Mouse (Mus musculus): ENCODE data around the gene Zfp36. TPM values are rescaled to one million over a fixed set of nuclear protein-coding genes. Genes with fewer than 3 reads are reported as not detected.

The Zfp36 gene
- polyA plus RNA-seq, 1 experiment from 2014 or later, result 37.3 TPM

DNA sequence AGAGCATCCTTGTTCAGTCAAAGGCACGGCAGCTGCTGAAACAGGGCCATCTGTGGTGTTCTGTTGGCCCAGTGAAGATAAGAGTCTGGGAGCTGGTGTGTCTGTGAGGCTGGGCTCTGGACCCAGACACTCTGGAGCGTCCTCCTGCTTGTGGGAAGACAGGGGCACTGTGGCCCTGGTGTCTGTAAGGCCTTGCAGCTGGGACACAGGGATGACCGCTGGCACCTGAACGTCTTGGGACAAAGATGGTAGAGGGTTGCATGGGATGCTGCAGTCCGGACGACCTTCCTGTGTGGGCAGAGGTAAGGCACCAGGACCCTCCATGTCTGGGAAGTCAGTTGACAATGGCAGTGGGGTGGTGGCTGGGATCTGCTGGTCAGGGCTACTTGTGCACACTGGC, 19.8 kb downstream of the Zfp36 start:
- Histone ChIP-seq H3K4me3 (ENCODE audit: low read length) (no peak overlapping the region), H3K36me3 (ENCODE audit: control insufficient read depth, insufficient read depth, low read length) (peaks cover 26% of the 10 kb centered on the region), H3K9me3 (ENCODE audit: control insufficient read depth, low read length) (no peaks in the 10 kb centered on the region), H3K4me1 (ENCODE audit: control insufficient read depth, insufficient read depth, low read length) (peaks cover 24% of the 10 kb centered on the region), H3K4me2 (ENCODE audit: low read depth, low read length) (no peak overlapping the region), H3K27ac (ENCODE audit: low read length) (no peak overlapping the region), H3K27me3 (replicated peaks; ENCODE audit: control insufficient read depth, insufficient read depth, low read length) (no peaks in the 10 kb centered on the region), H3K9ac (ENCODE audit: low read depth, low read length) (no peak overlapping the region)
- no peak for ATAC-seq
- 96% methylated on average over 6 of the region's 6 CpGs for WGBS

DNA sequence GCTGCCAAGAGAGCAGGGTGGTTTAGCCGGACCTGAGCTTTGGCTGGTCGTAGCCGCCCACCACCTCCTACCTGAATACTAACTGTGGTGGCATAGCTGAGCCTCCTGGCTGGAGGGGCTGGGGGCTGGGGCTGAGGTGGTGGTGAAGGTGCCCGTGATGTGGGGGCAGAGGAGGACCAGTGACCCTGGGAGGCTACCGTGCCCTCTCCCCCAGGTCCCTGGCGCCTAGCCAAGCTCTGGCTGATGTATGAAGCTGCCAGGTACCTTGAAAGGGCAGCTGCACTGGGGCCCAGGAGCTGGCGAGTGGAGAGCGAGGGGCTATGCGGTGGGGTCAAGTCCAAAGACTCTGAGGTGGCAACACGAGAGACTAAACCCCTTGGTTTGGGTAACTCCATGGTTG, 20.2 kb downstream of the Zfp36 start:
- Histone ChIP-seq H3K4me2 (ENCODE audit: low read depth, low read length) (no peak overlapping the region), H3K4me3 (ENCODE audit: low read length) (no peak overlapping the region), H3K27ac (ENCODE audit: low read length) (no peak overlapping the region), H3K27me3 (replicated peaks; ENCODE audit: control insufficient read depth, insufficient read depth, low read length) (no peaks in the 10 kb centered on the region), H3K36me3 (ENCODE audit: control insufficient read depth, insufficient read depth, low read length) (peaks cover 25% of the 10 kb centered on the region), H3K9ac (ENCODE audit: low read depth, low read length) (no peak overlapping the region), H3K9me3 (ENCODE audit: control insufficient read depth, low read length) (no peaks in the 10 kb centered on the region), H3K4me1 (ENCODE audit: control insufficient read depth, insufficient read depth, low read length) (peaks cover 24% of the 10 kb centered on the region)
- ATAC-seq, result no peak
- 88% methylated on average over 10 of the region's 10 CpGs for WGBS

DNA sequence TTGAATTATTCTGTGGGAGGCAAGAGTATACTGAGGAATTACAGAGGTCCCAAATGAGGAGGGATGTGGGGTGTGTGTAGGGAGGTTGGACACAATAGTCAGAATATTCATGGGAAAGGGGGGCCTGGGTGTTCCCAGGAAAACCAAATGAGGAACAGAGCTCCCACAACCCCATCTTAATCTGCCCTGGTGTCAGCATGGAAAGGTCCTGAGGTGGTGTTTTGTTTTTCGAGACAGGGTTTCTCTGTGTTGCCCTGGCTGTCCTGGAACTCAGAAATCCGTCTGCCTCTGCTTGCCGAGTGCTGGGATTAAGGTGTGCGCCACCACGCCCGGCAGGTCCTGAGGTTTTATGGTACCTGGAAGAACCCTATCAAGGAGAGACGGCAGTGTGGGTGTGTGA, 21.6 kb downstream of the Zfp36 start:
- Histone ChIP-seq H3K9ac (ENCODE audit: low read depth, low read length) (0 out of 2 replicates have a peak overlapping the region, but pooled peaks have one; percentile 7), H3K9me3 (ENCODE audit: control insufficient read depth, low read length) (no peaks in the 10 kb centered on the region), H3K4me1 (ENCODE audit: control insufficient read depth, insufficient read depth, low read length) (peaks cover 24% of the 10 kb centered on the region), H3K4me3 (ENCODE audit: low read length) (no peak overlapping the region), H3K27ac (ENCODE audit: low read length) (peak overlapping the region; percentile 60), H3K27me3 (replicated peaks; ENCODE audit: control insufficient read depth, insufficient read depth, low read length) (no peaks in the 10 kb centered on the region), H3K36me3 (ENCODE audit: control insufficient read depth, insufficient read depth, low read length) (peaks cover 34% of the 10 kb centered on the region), H3K4me2 (ENCODE audit: low read depth, low read length) (no peak overlapping the region)
- WGBS, result 46% methylated on average over 7 of the region's 7 CpGs
- no peak for ATAC-seq

DNA sequence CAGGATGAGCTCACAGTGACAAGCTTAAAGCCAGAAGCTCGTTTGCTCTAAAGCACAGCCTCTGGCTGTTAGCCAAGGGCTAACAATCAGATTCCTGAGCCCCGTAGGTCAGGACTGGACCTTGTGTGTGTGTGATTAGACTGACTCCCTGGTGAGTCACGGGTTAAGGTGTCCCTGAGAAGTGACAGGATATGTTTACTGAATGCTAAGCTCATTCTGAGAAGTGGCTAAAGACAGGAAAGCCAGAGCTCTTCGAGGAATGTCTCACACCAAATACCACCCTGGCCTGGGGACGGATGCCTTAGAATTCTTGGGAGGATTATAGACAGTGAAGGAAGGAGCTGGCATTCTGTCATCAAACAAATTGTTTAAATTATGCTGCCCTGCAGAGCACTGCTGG, 22.1 kb downstream of the Zfp36 start:
- ATAC-seq, result peak; percentile 29
- Histone ChIP-seq H3K9ac (ENCODE audit: low read depth, low read length) (0 out of 2 replicates have a peak overlapping the region, but pooled peaks have one; percentile 7), H3K27me3 (replicated peaks; ENCODE audit: control insufficient read depth, insufficient read depth, low read length) (no peaks in the 10 kb centered on the region), H3K9me3 (ENCODE audit: control insufficient read depth, low read length) (no peaks in the 10 kb centered on the region), H3K4me1 (ENCODE audit: control insufficient read depth, insufficient read depth, low read length) (peaks cover 24% of the 10 kb centered on the region), H3K4me3 (ENCODE audit: low read length) (no peak overlapping the region), H3K36me3 (ENCODE audit: control insufficient read depth, insufficient read depth, low read length) (peaks cover 39% of the 10 kb centered on the region), H3K27ac (ENCODE audit: low read length) (peak overlapping the region; percentile 60), H3K4me2 (ENCODE audit: low read depth, low read length) (peak overlapping the region; percentile 10; the same call in 1 of the 2 replicates)
- 3% methylated on average over 5 of the region's 5 CpGs for WGBS

DNA sequence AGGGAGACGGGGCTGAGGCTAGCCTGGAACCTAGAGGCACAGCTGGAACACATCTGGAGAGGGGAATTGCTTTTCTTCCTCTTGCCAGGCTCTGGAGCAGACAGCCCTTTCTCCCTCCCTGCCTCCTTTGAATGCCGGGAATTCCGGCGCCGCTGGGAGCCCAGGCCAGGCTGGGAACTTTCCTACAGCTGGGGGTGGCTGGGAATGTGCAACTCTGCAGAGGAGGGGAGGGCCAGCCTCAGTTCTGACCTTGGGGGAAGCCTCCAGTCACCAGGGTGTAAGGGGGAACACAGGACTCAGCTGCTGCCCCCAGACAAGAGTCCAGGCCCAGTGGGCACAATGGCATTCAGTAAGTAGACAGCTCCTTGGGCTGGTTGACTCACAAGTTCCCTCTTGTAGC, 23.1 kb downstream of the Zfp36 start:
- Histone ChIP-seq H3K27me3 (replicated peaks; ENCODE audit: control insufficient read depth, insufficient read depth, low read length) (no peaks in the 10 kb centered on the region), H3K36me3 (ENCODE audit: control insufficient read depth, insufficient read depth, low read length) (peaks cover 36% of the 10 kb centered on the region), H3K27ac (ENCODE audit: low read length) (peak overlapping the region; percentile 60), H3K4me3 (ENCODE audit: low read length) (no peak overlapping the region), H3K4me1 (ENCODE audit: control insufficient read depth, insufficient read depth, low read length) (peaks cover 26% of the 10 kb centered on the region), H3K4me2 (ENCODE audit: low read depth, low read length) (no peak overlapping the region), H3K9me3 (ENCODE audit: control insufficient read depth, low read length) (no peaks in the 10 kb centered on the region), H3K9ac (ENCODE audit: low read depth, low read length) (no peak overlapping the region)
- ATAC-seq, result peak; percentile 32
- 8% methylated on average over 5 of the region's 5 CpGs for WGBS

DNA sequence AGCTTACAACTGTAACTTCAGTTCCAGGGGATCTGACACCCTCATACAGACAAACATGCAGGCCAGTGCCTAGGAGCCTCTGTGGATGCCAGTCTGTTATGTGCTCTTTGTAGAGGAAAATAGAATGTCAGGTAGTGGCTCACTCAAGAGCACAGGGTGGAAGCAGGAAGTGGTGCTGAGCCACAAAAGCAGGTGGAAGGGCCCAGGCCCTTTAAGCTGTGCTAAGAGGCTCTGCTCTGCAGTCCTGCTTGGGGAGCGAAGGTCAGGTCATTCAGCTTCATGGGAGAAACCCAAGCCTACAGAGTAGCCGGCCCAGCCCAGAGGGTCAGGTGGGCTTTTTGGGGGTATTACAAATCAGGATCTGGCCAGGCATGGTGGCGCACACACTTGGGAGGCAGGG, 24.8 kb downstream of the Zfp36 start:
- H3K36me3 ChIP-seq (ENCODE audit: control insufficient read depth, insufficient read depth, low read length), result peaks cover 29% of the 10 kb centered on the region
- H3K9ac ChIP-seq (ENCODE audit: low read depth, low read length), result no peak overlapping the region
- H3K27ac ChIP-seq (ENCODE audit: low read length), result no peak overlapping the region
- no peak overlapping the region for H3K4me3 ChIP-seq (ENCODE audit: low read length)
- H3K4me2 ChIP-seq (ENCODE audit: low read depth, low read length), result no peak overlapping the region
- H3K9me3 ChIP-seq (ENCODE audit: control insufficient read depth, low read length), result no peaks in the 10 kb centered on the region
- WGBS, result 86% methylated on average over 3 of the region's 3 CpGs
- ATAC-seq, result no peak
- no peaks in the 10 kb centered on the region for H3K27me3 ChIP-seq (replicated peaks; ENCODE audit: control insufficient read depth, insufficient read depth, low read length)
- H3K4me1 ChIP-seq (ENCODE audit: control insufficient read depth, insufficient read depth, low read length), result peaks cover 34% of the 10 kb centered on the region

DNA sequence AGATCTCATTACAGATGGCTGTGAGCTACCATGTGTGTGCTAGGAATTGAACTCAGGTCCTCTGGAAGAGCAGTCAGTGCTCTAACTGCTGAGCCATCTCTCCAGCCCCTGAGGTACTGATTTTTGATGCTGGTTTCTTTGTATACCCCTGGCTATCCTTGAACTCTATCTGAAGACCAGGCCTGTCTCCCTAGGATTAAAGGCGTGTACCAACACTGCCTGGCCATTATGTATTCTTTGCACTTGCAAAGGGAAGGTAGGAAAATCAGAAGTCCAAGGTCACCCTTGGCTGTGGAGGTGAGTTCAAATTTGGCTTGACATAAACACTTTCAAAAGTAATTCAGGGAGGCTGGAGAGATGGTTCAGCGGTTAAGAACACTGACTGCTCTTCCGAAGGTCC, 25.5 kb downstream of the Zfp36 start:
- H3K4me2 ChIP-seq (ENCODE audit: low read depth, low read length), result no peak overlapping the region
- no peaks in the 10 kb centered on the region for H3K9me3 ChIP-seq (ENCODE audit: control insufficient read depth, low read length)
- WGBS, result 93% methylated on average over 3 of the region's 3 CpGs
- H3K4me1 ChIP-seq (ENCODE audit: control insufficient read depth, insufficient read depth, low read length), result peaks cover 37% of the 10 kb centered on the region
- H3K4me3 ChIP-seq (ENCODE audit: low read length), result no peak overlapping the region
- H3K27ac ChIP-seq (ENCODE audit: low read length), result no peak overlapping the region
- peaks cover 27% of the 10 kb centered on the region for H3K36me3 ChIP-seq (ENCODE audit: control insufficient read depth, insufficient read depth, low read length)
- H3K9ac ChIP-seq (ENCODE audit: low read depth, low read length), result no peak overlapping the region
- ATAC-seq, result no peak
- H3K27me3 ChIP-seq (replicated peaks; ENCODE audit: control insufficient read depth, insufficient read depth, low read length), result no peaks in the 10 kb centered on the region

DNA sequence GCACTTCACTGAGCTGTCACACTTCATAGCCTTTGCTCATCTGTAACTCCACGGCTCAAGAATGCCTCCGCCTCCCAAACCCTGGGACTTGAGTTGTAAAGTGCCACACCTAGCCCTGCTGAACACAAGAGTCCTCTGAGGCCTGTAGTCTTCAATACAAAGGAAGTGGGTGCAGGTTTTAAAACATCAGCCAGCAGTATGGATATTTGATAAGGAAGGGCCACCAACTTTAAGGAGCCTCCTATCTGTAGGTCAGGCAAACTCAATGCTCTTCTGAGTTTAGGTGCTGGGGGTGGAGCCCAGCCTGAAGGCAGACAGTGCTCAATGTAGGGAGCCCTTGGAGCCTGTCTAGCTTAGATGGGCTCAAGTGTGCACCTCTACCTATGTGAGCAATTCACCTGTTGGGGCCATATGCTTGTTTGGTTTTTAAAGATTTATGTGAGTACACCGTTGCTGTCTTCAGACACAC, 25.9 kb downstream of the Zfp36 start:
- H3K9me3 ChIP-seq (ENCODE audit: control insufficient read depth, low read length), result no peaks in the 10 kb centered on the region
- H3K4me3 ChIP-seq (ENCODE audit: low read length), result no peak overlapping the region
- H3K4me2 ChIP-seq (ENCODE audit: low read depth, low read length), result no peak overlapping the region
- H3K27ac ChIP-seq (ENCODE audit: low read length), result no peak overlapping the region
- no peaks in the 10 kb centered on the region for H3K27me3 ChIP-seq (replicated peaks; ENCODE audit: control insufficient read depth, insufficient read depth, low read length)
- H3K36me3 ChIP-seq (ENCODE audit: control insufficient read depth, insufficient read depth, low read length), result peaks cover 27% of the 10 kb centered on the region
- H3K4me1 ChIP-seq (ENCODE audit: control insufficient read depth, insufficient read depth, low read length), result peaks cover 41% of the 10 kb centered on the region
- ATAC-seq, result no peak
- WGBS, result 66% methylated on average over 3 of the region's 3 CpGs
- H3K9ac ChIP-seq (ENCODE audit: low read depth, low read length), result no peak overlapping the region

DNA sequence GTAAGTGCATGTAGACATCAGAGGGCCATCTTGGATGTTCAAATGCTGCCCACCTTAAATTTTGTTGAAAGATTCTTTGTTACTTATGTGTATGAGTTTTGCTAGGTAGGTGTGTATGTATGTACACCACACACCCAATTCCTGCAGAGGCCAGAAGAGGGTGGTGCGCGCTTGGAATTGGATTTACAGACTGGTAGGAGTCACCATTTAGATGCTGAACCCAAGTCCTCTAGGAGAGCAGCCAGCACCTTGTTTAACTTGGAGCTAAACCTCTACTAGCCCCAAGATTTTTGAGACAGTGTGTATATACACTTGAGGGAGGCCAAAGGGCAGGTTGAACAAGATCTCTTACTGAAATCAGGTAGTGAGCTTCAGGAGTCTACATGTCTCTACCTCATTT, 26.8 kb downstream of the Zfp36 start:
- ATAC-seq, result no peak
- WGBS, result 95% methylated on average over 2 of the region's 2 CpGs
- H3K4me3 ChIP-seq (ENCODE audit: low read length), result no peak overlapping the region
- peaks cover 34% of the 10 kb centered on the region for H3K4me1 ChIP-seq (ENCODE audit: control insufficient read depth, insufficient read depth, low read length)
- H3K4me2 ChIP-seq (ENCODE audit: low read depth, low read length), result no peak overlapping the region
- no peaks in the 10 kb centered on the region for H3K27me3 ChIP-seq (replicated peaks; ENCODE audit: control insufficient read depth, insufficient read depth, low read length)
- peaks cover 27% of the 10 kb centered on the region for H3K36me3 ChIP-seq (ENCODE audit: control insufficient read depth, insufficient read depth, low read length)
- no peak overlapping the region; the same call in 1 of the 2 replicates for H3K9ac ChIP-seq (ENCODE audit: low read depth, low read length)
- no peaks in the 10 kb centered on the region for H3K9me3 ChIP-seq (ENCODE audit: control insufficient read depth, low read length)
- H3K27ac ChIP-seq (ENCODE audit: low read length), result no peak overlapping the region

DNA sequence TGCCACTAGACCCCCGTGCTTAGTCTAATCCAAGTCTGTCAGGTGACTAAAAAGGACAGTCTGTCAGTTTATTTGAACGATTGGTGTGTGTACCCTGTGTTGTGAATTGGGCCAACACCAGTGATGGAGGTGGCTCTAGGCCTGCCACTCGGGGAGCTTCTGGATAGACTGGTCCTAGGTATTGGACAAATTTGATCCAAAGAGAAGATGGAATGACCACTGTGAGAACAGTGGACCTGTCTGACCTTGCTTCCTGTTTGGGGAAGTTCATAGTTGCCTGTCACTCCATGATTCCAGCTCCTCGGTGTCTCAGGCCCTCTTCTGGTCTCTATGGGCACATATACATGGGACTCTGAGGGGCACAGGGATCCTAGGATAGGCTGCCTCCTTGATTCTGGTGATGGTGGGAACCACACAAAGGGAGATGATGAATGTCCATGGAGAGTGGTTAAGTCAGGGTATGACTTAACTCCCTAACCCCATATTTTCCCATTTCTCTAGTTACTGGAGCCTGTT, 28.3 kb downstream of the Zfp36 start:
- Histone ChIP-seq H3K27ac (ENCODE audit: low read length) (peak overlapping the region; percentile 80; the same call in 1 of the 2 replicates), H3K9me3 (ENCODE audit: control insufficient read depth, low read length) (no peaks in the 10 kb centered on the region), H3K4me1 (ENCODE audit: control insufficient read depth, insufficient read depth, low read length) (peaks cover 19% of the 10 kb centered on the region), H3K4me2 (ENCODE audit: low read depth, low read length) (peak overlapping the region; percentile 86), H3K27me3 (replicated peaks; ENCODE audit: control insufficient read depth, insufficient read depth, low read length) (no peaks in the 10 kb centered on the region), H3K9ac (ENCODE audit: low read depth, low read length) (peak overlapping the region; percentile 99), H3K4me3 (ENCODE audit: low read length) (peak overlapping the region; percentile 90), H3K36me3 (ENCODE audit: control insufficient read depth, insufficient read depth, low read length) (peaks cover 27% of the 10 kb centered on the region)
- ATAC-seq, result no peak
- WGBS, result 28% methylated on average over 4 of the region's 4 CpGs
